Mouse (Mus musculus) embryonic facial prominence, embryonic 14.5 days (tissue): ENCODE data around the gene Trim31. TPM values are rescaled to one million over a fixed set of nuclear protein-coding genes. Genes with fewer than 3 reads are reported as not detected.
A peak's percentile ranks its signal among the peaks of the same experiment; 100 is the strongest.

Source experiments
- ATAC-seq: fragments of 200-750 bp; cut with Nextera tagmentation; 2 replicates; pipeline ENCODE4 v1.8.0; 2017; ENCODE audit warnings: low read depth, moderate number of reproducible peaks, moderate TSS enrichment
- DNase-seq: peaks from one replicate; pipeline ENCODE4 v3.0.0-alpha.2; 2015; ENCODE audit warnings: low spot score
- H3K27ac ChIP-seq: fragments of 300-500 bp; sonication (generic); replicated peaks from 2 replicates; pipeline ENCODE4 v1.5.1; 2014; ENCODE audit warnings: low read depth, mild to moderate bottlenecking, low read length, moderate library complexity
- H3K27me3 ChIP-seq: fragments of 300-500 bp; sonication (generic); replicated peaks from 2 replicates; pipeline ENCODE4 v1.6.1; 2014; ENCODE audit warnings: low read length; ENCODE audit not compliant: control insufficient read depth, insufficient read depth
- H3K36me3 ChIP-seq: fragments of 300-500 bp; sonication (generic); 2 replicates; pipeline ENCODE4 v1.6.1; 2014; ENCODE audit warnings: low read length, mixed read lengths; ENCODE audit not compliant: control insufficient read depth, insufficient read depth
- H3K4me1 ChIP-seq: fragments of 300-500 bp; sonication (generic); 2 replicates; pipeline ENCODE4 v1.6.1; 2014; ENCODE audit warnings: antibody characterized with exemption, low read length; ENCODE audit not compliant: control insufficient read depth, insufficient read depth
- H3K4me2 ChIP-seq: fragments of 300-500 bp; sonication (generic); 2 replicates; pipeline ENCODE4 v1.6.1; 2014; ENCODE audit warnings: low read depth, mild to moderate bottlenecking, low read length, moderate library complexity, mixed read lengths
- H3K4me3 ChIP-seq: fragments of 300-500 bp; sonication (generic); 2 replicates; pipeline ENCODE4 v1.5.1; 2014; ENCODE audit warnings: low read depth, mild to moderate bottlenecking, low read length
- H3K9ac ChIP-seq: fragments of 300-500 bp; sonication (generic); 2 replicates; pipeline ENCODE4 v1.6.1; 2014; ENCODE audit warnings: low read depth, mild to moderate bottlenecking, low read length, moderate library complexity, mixed read lengths
- H3K9me3 ChIP-seq: fragments of 300-500 bp; sonication (generic); 2 replicates; pipeline ENCODE4 v1.6.1; 2016; ENCODE audit warnings: low read length; ENCODE audit not compliant: control insufficient read depth
- WGBS: fragments of 180-500 bp; shearing (Covaris S2); extraction: QIAGEN DNeasy Blood & Tissue Kit; methylation state at CpG from one replicate; pipeline ENCODE4 v1.1.7; 2014; 5-methylcytosine and 5-hydroxymethylcytosine counted together
- polyA plus RNA-seq: library from polyadenylated mRNA; unstranded; fragments of >200 nt; fragmentation: Nextera tagmentation; extraction: Ambion mirVana; gene quantifications from 2 replicates; pipeline ENCODE4 v1.2.1, GENCODE M21; 2014

The Trim31 gene
- polyA plus RNA-seq, 1 experiment from 2014 or later, result not detected

- no peak for ATAC-seq
- Histone ChIP-seq H3K36me3 (no peaks in the 10 kb centered on the region), H3K9me3 (no peaks in the 10 kb centered on the region), H3K27me3 (no peaks in the 10 kb centered on the region), H3K4me2 (no peak overlapping the region), H3K4me3 (no peak overlapping the region), H3K4me1 (no peaks in the 10 kb centered on the region), H3K27ac (no peak overlapping the region), H3K9ac (no peak overlapping the region)
- DNase-seq, result no peak
- 77% methylated on average over 3 of the region's 3 CpGs for WGBS
These were observed 5.7 kb downstream of the Trim31 start for GRCm38 (mm10) chr17:36903651-36904050.

- ATAC-seq (no peak), DNase-seq (peak; percentile 20)
- H3K4me2 ChIP-seq, result no peak overlapping the region
- H3K4me3 ChIP-seq, result no peak overlapping the region
- 0 out of 2 replicates have a peak, but pooled peaks cover 3% of the 10 kb centered on the region for H3K27me3 ChIP-seq
- 40% methylated on average over 1 of the region's 1 CpGs for WGBS
- no peak overlapping the region for H3K9ac ChIP-seq
- H3K27ac ChIP-seq, result no peak overlapping the region
- no peaks in the 10 kb centered on the region for H3K4me1 ChIP-seq
- H3K36me3 ChIP-seq, result no peaks in the 10 kb centered on the region
- no peaks in the 10 kb centered on the region for H3K9me3 ChIP-seq
These were observed 10.3 kb downstream of the Trim31 start for GRCm38 (mm10) chr17:36908235-36908634.

- H3K27ac ChIP-seq, result no peak overlapping the region
- 0 out of 2 replicates have a peak, but pooled peaks cover 3% of the 10 kb centered on the region for H3K27me3 ChIP-seq
- no peak for DNase-seq
- H3K4me2 ChIP-seq, result no peak overlapping the region
- no peaks in the 10 kb centered on the region for H3K36me3 ChIP-seq
- no peaks in the 10 kb centered on the region for H3K9me3 ChIP-seq
- no peak for ATAC-seq
- 64% methylated on average over 4 of the region's 4 CpGs for WGBS
- no peak overlapping the region for H3K4me3 ChIP-seq
- no peaks in the 10 kb centered on the region for H3K4me1 ChIP-seq
- H3K9ac ChIP-seq, result no peak overlapping the region
These were observed 11.9 kb downstream of the Trim31 start for GRCm38 (mm10) chr17:36909802-36910201.

- no peak overlapping the region for H3K27ac ChIP-seq
- no peak for DNase-seq
- H3K4me2 ChIP-seq, result no peak overlapping the region
- H3K4me1 ChIP-seq, result no peaks in the 10 kb centered on the region
- H3K36me3 ChIP-seq, result no peaks in the 10 kb centered on the region
- H3K9ac ChIP-seq, result no peak overlapping the region
- 60% methylated on average over 2 of the region's 2 CpGs for WGBS
- no peak for ATAC-seq
- H3K9me3 ChIP-seq, result no peaks in the 10 kb centered on the region
- no peak overlapping the region for H3K4me3 ChIP-seq
- H3K27me3 ChIP-seq, result 0 out of 2 replicates have a peak, but pooled peaks cover 3% of the 10 kb centered on the region
These were observed 14.1 kb downstream of the Trim31 start for GRCm38 (mm10) chr17:36912031-36912430.

- DNase-seq (peak; percentile 81), ATAC-seq (no peak)
- Histone ChIP-seq H3K9me3 (no peaks in the 10 kb centered on the region), H3K27ac (no peak overlapping the region), H3K4me2 (no peak overlapping the region), H3K36me3 (no peaks in the 10 kb centered on the region), H3K9ac (no peak overlapping the region), H3K4me1 (no peaks in the 10 kb centered on the region), H3K27me3 (0 out of 2 replicates have a peak, but pooled peaks cover 3% of the 10 kb centered on the region), H3K4me3 (no peak overlapping the region)
- 4% methylated on average over 2 of the region's 2 CpGs for WGBS
These were observed 16.2 kb downstream of the Trim31 start for GRCm38 (mm10) chr17:36914108-36914507.

GRCm38 (mm10) chr17:36915076-36915475 is 17.2 kb downstream of the Trim31 start:
- WGBS, result 13% methylated on average over 9 of the region's 9 CpGs
- Histone ChIP-seq H3K4me3 (no peak overlapping the region), H3K27ac (no peak overlapping the region), H3K9ac (no peak overlapping the region), H3K4me2 (no peak overlapping the region), H3K9me3 (no peaks in the 10 kb centered on the region), H3K4me1 (no peaks in the 10 kb centered on the region), H3K36me3 (no peaks in the 10 kb centered on the region), H3K27me3 (no peaks in the 10 kb centered on the region)
- DNase-seq (peak; percentile 20), ATAC-seq (no peak)

- H3K27ac ChIP-seq, result no peak overlapping the region
- no peaks in the 10 kb centered on the region for H3K36me3 ChIP-seq
- H3K9ac ChIP-seq, result no peak overlapping the region
- no peaks in the 10 kb centered on the region for H3K9me3 ChIP-seq
- ATAC-seq, result no peak
- no peaks in the 10 kb centered on the region for H3K4me1 ChIP-seq
- no peak for DNase-seq
- no peak overlapping the region for H3K4me3 ChIP-seq
- no peaks in the 10 kb centered on the region for H3K27me3 ChIP-seq
- 42% methylated on average over 15 of the region's 15 CpGs for WGBS
- H3K4me2 ChIP-seq, result no peak overlapping the region
These were observed 22.3 kb downstream of the Trim31 start for GRCm38 (mm10) chr17:36920239-36920638.

- Histone ChIP-seq H3K27ac (no peak overlapping the region), H3K9ac (no peak overlapping the region), H3K4me2 (no peak overlapping the region), H3K4me1 (no peaks in the 10 kb centered on the region), H3K9me3 (no peaks in the 10 kb centered on the region), H3K4me3 (no peak overlapping the region), H3K27me3 (no peaks in the 10 kb centered on the region), H3K36me3 (no peaks in the 10 kb centered on the region)
- WGBS, result 69% methylated on average over 4 of the region's 4 CpGs
- DNase-seq, result no peak
- no peak for ATAC-seq
These were observed 24.8 kb downstream of the Trim31 start for GRCm38 (mm10) chr17:36922715-36923114.

GRCm38 (mm10) chr17:36923491-36923890 is 25.6 kb downstream of the Trim31 start:
- H3K9me3 ChIP-seq, result no peaks in the 10 kb centered on the region
- no peaks in the 10 kb centered on the region for H3K4me1 ChIP-seq
- no peak for DNase-seq
- no peaks in the 10 kb centered on the region for H3K36me3 ChIP-seq
- ATAC-seq, result no peak
- no peak overlapping the region for H3K4me3 ChIP-seq
- no peak overlapping the region for H3K27ac ChIP-seq
- H3K9ac ChIP-seq, result no peak overlapping the region
- H3K27me3 ChIP-seq, result no peaks in the 10 kb centered on the region
- no peak overlapping the region for H3K4me2 ChIP-seq
- 64% methylated on average over 4 of the region's 4 CpGs for WGBS
